Mouse (Mus musculus) Patski (cell line): ENCODE results near the gene Gmeb1. TPM values are rescaled to one million over a fixed set of nuclear protein-coding genes. Genes with fewer than 3 reads are reported as not detected.
A peak's percentile ranks its signal among the peaks of the same experiment; 100 is the strongest.

Source experiments
- ATAC-seq: fragments of 100-300 bp; one replicate; pipeline ENCODE4 v1.8.0; 2021
- CTCF ChIA-PET: fragments of 350-600 bp; sonication (Branson Sonifier 250); formaldehyde crosslinking; loops from one replicate; lab custom pipeline; 2022; ENCODE audit warnings: inconsistent platforms; lab: Charles Lee
- POLR2A ChIA-PET: fragments of 350-600 bp; sonication (Branson Sonifier 250); formaldehyde crosslinking; loops from one replicate; lab custom pipeline; 2022; ENCODE audit warnings: antibody characterized with exemption, inconsistent platforms; lab: Charles Lee
- DNase-seq: peaks from one replicate; pipeline ENCODE4 v3.0.0-alpha.2; 2011; ENCODE audit warnings: low read depth, low spot score
- H3K27me3 ChIP-seq: fragments of 371-371 bp; one replicate; pipeline ENCODE4 v1.5.1; 2021
- CTCF ChIP-seq: fragments of 100-300 bp; IDR thresholded peaks from one replicate; pipeline ENCODE4 v1.5.1; 2021
- in situ Hi-C: fragments of 300-500 bp; cut with MboI; formaldehyde crosslinking; loops from 3 replicates; pipeline ENCODE4 v1.11.1; 2018; ENCODE audit warnings: low pct_unique_long_range_greater_than_20kb, mixed read lengths
- polyA plus RNA-seq: library from polyadenylated mRNA; unstranded; gene quantifications from one replicate; pipeline ENCODE4 v1.2.3, GENCODE M21; 2021

The Gmeb1 gene
- polyA plus RNA-seq, 1 experiment from 2014 or later: 14.0 TPM

DNA sequence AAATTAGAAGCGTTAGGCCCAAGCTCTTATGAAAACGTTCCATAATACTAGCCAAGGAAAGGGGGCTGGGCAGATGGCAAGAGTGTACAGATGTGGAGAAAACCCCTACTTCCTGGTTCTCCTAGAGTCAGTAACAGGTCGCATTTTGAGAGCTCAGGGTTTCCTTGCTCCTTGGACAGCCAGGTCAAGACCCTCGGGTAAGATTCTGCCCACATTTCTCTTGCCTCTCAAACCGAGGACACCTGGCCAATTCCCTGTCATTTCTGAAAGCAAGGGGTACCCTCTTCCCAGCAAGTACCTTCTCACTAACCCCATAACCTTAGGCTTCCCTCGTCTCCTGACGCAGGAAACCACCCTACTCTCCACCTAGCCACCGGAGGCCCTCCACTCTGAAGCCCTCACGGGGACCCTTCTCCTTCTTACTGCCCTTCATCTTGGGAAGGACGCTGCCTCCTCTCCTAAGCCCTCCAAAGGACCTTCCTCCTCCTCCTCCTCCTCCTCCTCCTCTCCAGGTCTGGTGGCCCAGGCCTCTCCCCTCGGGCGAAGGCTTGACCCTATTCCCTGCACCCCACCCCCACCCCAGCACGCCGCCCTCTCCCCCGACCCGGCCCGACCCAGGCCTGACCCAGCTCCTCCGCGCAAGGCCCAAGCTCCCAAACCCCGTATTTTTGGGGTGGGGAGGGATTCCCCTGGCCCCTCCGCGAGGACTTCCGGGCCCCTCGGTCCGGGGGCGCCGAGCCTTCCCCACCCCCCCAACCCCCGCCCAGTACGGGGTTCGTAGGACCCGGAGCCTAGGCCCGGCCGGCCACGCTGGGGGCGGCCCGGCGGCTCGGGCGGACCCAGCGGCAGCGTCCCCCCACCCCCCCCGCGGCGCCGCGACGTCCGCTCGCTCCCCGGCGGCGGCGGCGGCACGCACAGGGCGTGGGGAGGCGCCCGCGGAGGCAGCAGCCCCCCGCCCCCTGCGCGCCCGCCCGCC is 710 bp downstream of the Gmeb1 start:
- no peak for DNase-seq
- no peaks in the 10 kb centered on the region for H3K27me3 ChIP-seq
- ChIA-PET POLR2A (no interaction called here), CTCF (no interaction called here)
- peak; percentile 47 for ATAC-seq
- TF ChIP-seq CTCF: no peak
- in situ Hi-C loops: loop anchor here (10.0 kb wide), 1 partner anchor 176 kb away; no protein-coding TSS in a partner anchor

DNA sequence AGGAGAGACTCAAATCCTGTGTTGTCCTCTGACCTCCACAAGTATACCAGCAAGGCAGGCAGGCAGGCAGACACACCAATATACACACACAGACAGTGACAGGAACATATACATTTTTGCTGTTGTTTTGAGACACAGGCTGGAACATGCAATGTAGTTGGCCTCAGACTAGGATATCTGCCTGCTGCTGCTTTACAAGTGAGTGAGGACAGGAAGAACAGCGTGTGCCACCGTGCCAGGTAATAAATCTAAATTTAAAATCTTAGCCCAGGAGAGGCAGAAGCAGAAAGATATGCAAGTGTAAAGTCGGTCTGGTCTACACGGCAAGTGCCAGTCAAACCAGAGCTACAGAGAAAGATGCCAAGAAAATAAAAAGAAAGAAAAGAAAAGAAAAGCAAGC is 2.2 kb downstream of the Gmeb1 start:
- ATAC-seq (no peak), DNase-seq (no peak)
- no peaks in the 10 kb centered on the region for H3K27me3 ChIP-seq
- ChIA-PET POLR2A (no interaction called here), CTCF (no interaction called here)
- no peak for TF ChIP-seq CTCF
- in situ Hi-C loops: no loop called here

DNA sequence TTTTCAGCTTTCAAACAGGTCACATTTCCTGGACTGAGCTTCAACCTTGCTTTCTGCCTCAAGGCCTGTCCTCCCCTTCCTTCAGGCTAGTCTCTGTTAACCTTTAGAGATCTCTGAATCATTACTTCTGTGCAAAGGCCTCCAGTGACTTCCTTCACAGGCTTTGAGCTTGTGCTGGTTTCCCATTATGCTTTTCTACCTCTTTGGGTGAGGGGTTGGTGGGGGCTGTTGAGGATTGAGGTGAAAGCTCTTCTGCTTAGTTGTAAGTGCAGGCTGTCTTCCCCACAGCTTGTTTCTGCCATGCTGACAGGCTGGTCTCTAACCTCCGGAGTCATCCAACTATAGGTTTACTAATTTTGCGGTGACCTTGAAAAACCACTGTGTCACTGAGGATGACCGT is 5.0 kb downstream of the Gmeb1 start:
- no peak for DNase-seq
- no peak for TF ChIP-seq CTCF
- CTCF ChIA-PET: interaction anchor here (1.2 kb wide), 1 partner anchor 39 kb away, joined by 3 read pairs; no protein-coding TSS in a partner anchor
- H3K27me3 ChIP-seq: no peaks in the 10 kb centered on the region
- ATAC-seq: no peak
- in situ Hi-C loops: no loop called here
- POLR2A ChIA-PET: interaction anchor here (0.7 kb wide), 1 partner anchor 48 kb away, joined by 4 read pairs; no protein-coding TSS in a partner anchor

DNA sequence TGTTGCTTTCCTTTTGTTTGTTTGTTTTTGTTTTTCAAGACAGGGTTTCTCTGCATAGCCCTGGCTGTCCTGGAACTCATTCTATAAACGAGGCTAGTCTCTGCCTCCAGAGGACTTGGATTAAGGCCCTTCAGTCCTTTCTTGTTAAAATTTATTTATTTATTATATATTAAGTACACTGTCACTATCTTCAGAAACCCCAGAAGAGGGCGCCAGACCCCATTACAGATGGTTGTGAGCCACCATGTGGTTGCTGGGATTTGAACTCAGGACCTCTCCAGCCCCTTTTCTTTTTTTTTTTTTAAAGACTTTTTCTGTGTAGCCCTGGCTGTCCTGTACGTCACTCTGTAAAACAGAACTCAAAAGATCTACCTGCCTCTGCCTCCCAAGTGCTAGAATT is 6.4 kb downstream of the Gmeb1 start:
- POLR2A ChIA-PET: no interaction called here
- H3K27me3 ChIP-seq: no peaks in the 10 kb centered on the region
- in situ Hi-C loops: no loop called here
- peak; percentile 22 for TF ChIP-seq CTCF
- no peak for DNase-seq
- no peak for ATAC-seq
- CTCF ChIA-PET: no interaction called here

DNA sequence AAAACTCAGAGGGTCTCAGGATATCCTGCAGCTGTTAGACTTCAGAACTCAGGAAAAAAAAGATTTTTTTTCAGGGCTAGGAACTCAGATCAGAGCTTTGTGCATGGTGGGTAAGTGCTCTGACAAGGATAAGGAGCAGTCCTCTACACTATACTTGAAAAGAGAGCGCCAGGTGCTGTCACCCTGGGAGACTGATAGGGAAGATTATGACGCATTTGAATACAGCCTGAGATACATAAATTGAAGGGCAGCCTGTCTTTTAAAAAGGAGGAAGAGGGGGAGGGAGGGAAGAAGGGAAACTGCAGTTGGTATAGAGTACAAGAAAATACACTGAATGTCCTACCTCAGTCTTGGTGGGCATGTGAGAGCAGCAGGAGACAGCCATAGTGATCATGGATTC is 7.8 kb downstream of the Gmeb1 start:
- POLR2A ChIA-PET: no interaction called here
- TF ChIP-seq CTCF: no peak
- H3K27me3 ChIP-seq: no peaks in the 10 kb centered on the region
- DNase-seq (no peak), ATAC-seq (no peak)
- CTCF ChIA-PET: no interaction called here
- in situ Hi-C loops: no loop called here

DNA sequence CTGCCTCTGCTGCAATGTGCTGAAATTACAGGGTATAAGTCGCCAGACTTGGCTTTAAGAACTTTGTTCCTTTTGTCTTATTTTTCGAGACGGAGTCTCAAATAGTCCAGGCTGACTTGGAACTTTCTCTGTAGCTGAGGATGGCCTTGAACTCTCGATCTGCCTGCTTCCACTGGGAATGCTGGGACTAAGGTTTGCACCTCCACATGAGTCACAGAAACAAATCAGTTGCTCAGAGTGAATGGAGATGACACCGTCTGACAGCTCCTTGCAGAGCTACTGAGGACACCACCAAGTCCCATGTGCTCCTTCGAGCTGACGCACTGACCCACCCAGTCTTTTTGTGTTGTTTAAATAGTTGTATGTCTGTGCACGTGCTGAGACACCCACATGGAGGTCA is 8.3 kb downstream of the Gmeb1 start:
- ChIA-PET CTCF (no interaction called here), POLR2A (no interaction called here)
- TF ChIP-seq CTCF: no peak
- DNase-seq (no peak), ATAC-seq (no peak)
- H3K27me3 ChIP-seq: no peaks in the 10 kb centered on the region
- in situ Hi-C loops: no loop called here

DNA sequence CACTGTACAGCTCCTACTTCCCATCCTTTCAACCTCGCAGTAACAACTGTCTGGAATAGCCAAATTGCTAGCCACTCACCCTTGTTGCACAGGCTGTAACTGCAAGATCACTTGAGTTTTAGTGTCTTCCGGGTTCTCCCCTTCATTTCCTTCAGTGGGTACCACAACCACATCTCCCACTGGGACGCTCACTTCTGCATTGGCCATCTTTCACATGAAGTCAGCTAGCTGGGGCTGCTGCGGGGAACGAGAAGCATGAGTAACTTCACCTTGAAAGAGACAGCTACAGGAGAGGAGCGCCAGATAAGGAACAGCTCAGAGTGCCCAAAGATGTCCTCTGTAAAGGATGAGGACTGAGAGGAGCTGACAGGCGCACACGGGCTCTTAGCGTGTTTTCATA is 9.8 kb downstream of the Gmeb1 start:
- ChIA-PET POLR2A (no interaction called here), CTCF (interaction anchor here (1.2 kb wide), 1 partner anchor 40 kb away, joined by 4 read pairs; the partner anchor contains the start of gene Ythdf2)
- no peak for TF ChIP-seq CTCF
- DNase-seq (no peak), ATAC-seq (no peak)
- no peaks in the 10 kb centered on the region for H3K27me3 ChIP-seq
- in situ Hi-C loops: no loop called here

DNA sequence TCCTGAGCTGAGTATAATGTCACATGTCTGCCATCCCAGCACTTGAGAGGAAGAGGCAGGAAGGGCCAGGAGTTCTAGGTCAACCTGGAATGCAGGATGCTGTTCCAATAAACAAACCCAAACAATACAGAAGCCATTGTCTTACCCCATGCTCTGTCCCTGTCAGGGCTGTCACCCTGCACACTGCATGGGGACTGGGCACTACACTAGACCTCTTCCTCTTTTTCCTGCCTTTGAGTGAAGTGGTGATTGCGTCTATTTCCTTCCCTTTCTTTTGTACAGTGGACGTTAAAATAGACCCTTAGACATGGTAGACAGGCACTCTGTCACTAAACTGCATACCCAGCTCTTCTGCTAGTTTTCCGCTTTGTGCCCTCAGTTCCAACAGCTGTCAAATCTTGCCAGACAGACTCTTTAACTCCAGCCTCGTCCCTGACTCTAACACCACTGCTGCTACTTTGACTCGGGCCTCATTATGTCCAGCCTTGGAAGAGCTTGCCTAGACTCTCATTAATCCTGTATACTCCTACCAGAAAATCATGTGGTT is 13.9 kb downstream of the Gmeb1 start:
- CTCF ChIA-PET: interaction anchor here (1.3 to 1.6 kb wide), 2 partner anchors 11 to 66 kb away, joined by 3 to 4 read pairs; no protein-coding TSS in a partner anchor
- ATAC-seq (no peak), DNase-seq (no peak)
- POLR2A ChIA-PET: no interaction called here
- no peaks in the 10 kb centered on the region for H3K27me3 ChIP-seq
- TF ChIP-seq CTCF: no peak
- in situ Hi-C loops: no loop called here

DNA sequence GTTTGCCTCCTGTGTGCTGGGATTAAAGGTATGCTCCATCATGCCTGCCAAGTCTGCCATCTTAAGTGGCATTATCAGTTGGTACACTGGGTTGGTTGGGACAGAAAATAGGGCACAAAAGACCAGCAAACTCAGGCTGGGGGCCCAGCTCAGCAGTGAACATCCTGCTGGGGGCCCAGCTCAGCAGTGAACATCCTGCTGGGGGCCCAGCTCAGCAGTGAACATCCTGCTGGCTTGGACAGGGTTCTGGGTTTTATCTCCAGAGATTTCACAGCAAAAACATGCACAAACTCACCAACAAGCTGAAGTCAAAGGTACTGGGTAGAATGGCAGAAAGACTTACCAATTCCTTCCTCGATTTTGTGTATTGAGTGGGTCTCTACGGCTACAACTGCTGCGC is 15.8 kb downstream of the Gmeb1 start:
- ATAC-seq: no peak
- no peaks in the 10 kb centered on the region for H3K27me3 ChIP-seq
- DNase-seq: no peak
- no peak for TF ChIP-seq CTCF
- POLR2A ChIA-PET: no interaction called here
- CTCF ChIA-PET: no interaction called here
- in situ Hi-C loops: no loop called here

DNA sequence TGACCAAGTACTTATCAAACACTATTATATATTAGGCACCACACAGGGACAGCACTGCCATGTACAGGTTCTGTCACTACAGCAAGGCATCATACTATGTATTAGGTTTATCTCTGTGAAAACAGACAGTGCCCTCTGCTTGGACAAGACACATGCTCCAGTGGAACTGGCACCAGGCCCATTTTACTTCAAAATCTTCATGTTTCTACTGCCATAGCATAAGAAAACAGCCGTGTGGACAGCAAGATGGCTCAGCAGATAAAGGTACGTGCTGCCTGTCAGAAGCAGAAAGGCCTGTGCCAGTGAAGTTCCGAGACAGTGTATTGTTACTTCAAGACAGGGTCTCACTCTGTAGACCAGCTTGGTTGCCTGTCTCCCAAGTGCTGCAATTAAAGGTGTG is 20.2 kb downstream of the Gmeb1 start:
- ChIA-PET CTCF (interaction anchor here (1.4 kb wide), 1 partner anchor 9 kb away, joined by 4 read pairs; no protein-coding TSS in a partner anchor), POLR2A (no interaction called here)
- ATAC-seq (no peak), DNase-seq (no peak)
- H3K27me3 ChIP-seq: no peaks in the 10 kb centered on the region
- in situ Hi-C loops: no loop called here
- no peak for TF ChIP-seq CTCF

DNA sequence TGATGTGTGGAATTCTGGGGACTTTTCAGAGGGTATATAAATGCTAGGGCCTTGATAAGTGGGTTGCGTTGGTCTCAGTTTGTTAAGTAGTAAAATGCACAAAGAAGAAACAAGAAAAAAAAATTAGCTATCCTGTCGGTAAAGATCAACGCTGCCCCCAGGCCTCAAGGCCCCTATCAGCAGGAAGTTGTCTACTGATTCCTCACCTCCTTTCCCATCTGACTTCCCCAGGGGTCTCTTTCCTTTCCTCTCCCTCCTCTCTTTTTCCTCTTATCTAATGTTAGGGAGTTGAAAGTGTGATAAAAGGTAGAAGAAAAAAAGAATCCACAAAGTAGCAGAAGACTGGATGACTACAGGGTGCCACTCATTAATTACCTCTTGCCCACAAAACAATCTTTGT is 21.0 kb downstream of the Gmeb1 start:
- no peak for TF ChIP-seq CTCF
- POLR2A ChIA-PET: no interaction called here

More for the DNA sequence above, 21.0 kb downstream of the Gmeb1 start:
- CTCF ChIA-PET: interaction anchor here (1.4 kb wide), 1 partner anchor 8 kb away, joined by 4 read pairs; no protein-coding TSS in a partner anchor
- DNase-seq: no peak
- no peak for ATAC-seq
- H3K27me3 ChIP-seq: no peaks in the 10 kb centered on the region
- in situ Hi-C loops: no loop called here
